Mouse (Mus musculus) kidney, postnatal 36 days (tissue): ENCODE measurements around the gene Hhatl.
A peak's percentile ranks its signal among the peaks of the same experiment; 100 is the strongest.

ENCODE experiments used
- DNase-seq, 2 experiments: peaks; one replicate each; pipeline ENCODE4 v3.0.0; 2021 to 2022; ENCODE audit warnings: mixed read lengths in 2 of 2

The Hhatl gene

GRCm38 (mm10) chr9:121791757-121792521, at the start of gene Hhatl:
Hhatl (minus strand) TSS chr9:121792507.
- peak; percentile 37 to 45 for DNase-seq

- no peak for DNase-seq
These were observed 47.3 kb upstream of the Hhatl start for GRCm38 (mm10) chr9:121839622-121839965.

GRCm38 (mm10) chr9:121838829-121839621, 46.7 kb upstream of the Hhatl start, which contains the start of gene Ccdc13:
Ccdc13 (minus strand) TSS chr9:121839461.
- peak; percentile 65 to 84 for DNase-seq

- DNase-seq = no peak
These were observed 45.7 kb upstream of the Hhatl start for GRCm38 (mm10) chr9:121838008-121838407.

- no peak for DNase-seq
These were observed 41.5 kb upstream of the Hhatl start for GRCm38 (mm10) chr9:121833825-121834224.

GRCm38 (mm10) chr9:121830956-121831293, 38.6 kb upstream of the Hhatl start:
- DNase-seq = peak; percentile 76 to 90

- peak; percentile 55 to 82 for DNase-seq
These were observed 38.1 kb upstream of the Hhatl start for GRCm38 (mm10) chr9:121830243-121830955.

- DNase-seq = no peak
These were observed 37.1 kb upstream of the Hhatl start for GRCm38 (mm10) chr9:121829270-121829992.

- no peak for DNase-seq
These were observed 36.0 kb upstream of the Hhatl start for GRCm38 (mm10) chr9:121828314-121828713.

- no peak for DNase-seq
These were observed 34.0 kb upstream of the Hhatl start for GRCm38 (mm10) chr9:121826356-121826755.

GRCm38 (mm10) chr9:121823991-121824390, 31.7 kb upstream of the Hhatl start:
- DNase-seq = peak; percentile 23 to 37

- DNase-seq = peak; percentile 44 to 68
These were observed 30.7 kb upstream of the Hhatl start for GRCm38 (mm10) chr9:121823051-121823450.

GRCm38 (mm10) chr9:121822585-121822991, 30.3 kb upstream of the Hhatl start:
- DNase-seq = peak; percentile 10 to 19

GRCm38 (mm10) chr9:121820765-121821164, 28.5 kb upstream of the Hhatl start:
- no peak for DNase-seq

GRCm38 (mm10) chr9:121819771-121820471, 27.6 kb upstream of the Hhatl start:
- peak in 1 of 2 experiments; percentile 14 for DNase-seq

GRCm38 (mm10) chr9:121819073-121819770, 26.9 kb upstream of the Hhatl start:
- DNase-seq = peak; percentile 32 to 41

- no peak for DNase-seq
These were observed 22.9 kb upstream of the Hhatl start for GRCm38 (mm10) chr9:121815183-121815582.

GRCm38 (mm10) chr9:121810081-121810821, 17.9 kb upstream of the Hhatl start:
- DNase-seq = no peak

- DNase-seq = no peak
These were observed 16.2 kb upstream of the Hhatl start for GRCm38 (mm10) chr9:121808511-121808910.

- no peak for DNase-seq
These were observed 15.6 kb upstream of the Hhatl start for GRCm38 (mm10) chr9:121807947-121808346.

- no peak for DNase-seq
These were observed 15.2 kb upstream of the Hhatl start for GRCm38 (mm10) chr9:121807546-121807945.
